Mouse (Mus musculus) limb, embryonic 13.5 days (tissue): ENCODE measurements around the gene Kcnj1. TPM values are rescaled to one million over a fixed set of nuclear protein-coding genes. Genes with fewer than 3 reads are reported as not detected.

ENCODE experiments used
- ATAC-seq: fragments of 200-750 bp; cut with Nextera tagmentation; 2 replicates; pipeline ENCODE4 v1.8.0; 2017; ENCODE audit warnings: low read depth, moderate number of reproducible peaks, moderate TSS enrichment; ENCODE audit not compliant: low FRiP score
- H3K27ac ChIP-seq: fragments of 300-500 bp; sonication (generic); 2 replicates; pipeline ENCODE4 v1.5.1; 2015; ENCODE audit warnings: inconsistent platforms, mild to moderate bottlenecking, moderate library complexity
- H3K27me3 ChIP-seq: fragments of 300-500 bp; sonication (generic); 2 replicates; pipeline ENCODE4 v1.6.1; 2015; ENCODE audit warnings: mild to moderate bottlenecking, inconsistent platforms
- H3K36me3 ChIP-seq: fragments of 300-500 bp; sonication (generic); 2 replicates; pipeline ENCODE4 v1.6.1; 2015; ENCODE audit warnings: inconsistent platforms, mild to moderate bottlenecking, moderate library complexity
- H3K4me1 ChIP-seq: fragments of 300-500 bp; sonication (generic); 2 replicates; pipeline ENCODE4 v1.6.1; 2015; ENCODE audit warnings: inconsistent platforms
- H3K4me2 ChIP-seq: fragments of 300-500 bp; sonication (generic); replicated peaks from 2 replicates; pipeline ENCODE4 v1.6.1; 2015; ENCODE audit warnings: inconsistent platforms, mild to moderate bottlenecking, moderate library complexity
- H3K4me3 ChIP-seq: fragments of 300-500 bp; sonication (generic); 2 replicates; pipeline ENCODE4 v1.5.1; 2015; ENCODE audit warnings: moderate library complexity, mild to moderate bottlenecking, inconsistent platforms
- H3K9ac ChIP-seq: fragments of 300-500 bp; sonication (generic); 2 replicates; pipeline ENCODE4 v1.6.1; 2015; ENCODE audit warnings: mild to moderate bottlenecking, inconsistent platforms
- H3K9me3 ChIP-seq: fragments of 300-500 bp; sonication (generic); 2 replicates; pipeline ENCODE4 v1.6.1; 2016; ENCODE audit warnings: inconsistent platforms
- WGBS: fragments of 180-500 bp; shearing (Covaris S2); methylation state at CpG from one replicate; pipeline ENCODE4 v1.1.7; 2015; 5-methylcytosine and 5-hydroxymethylcytosine counted together
- polyA plus RNA-seq: library from polyadenylated mRNA; unstranded; fragments of >200 nt; fragmentation: Nextera tagmentation; extraction: Ambion mirVana; gene quantifications from 2 replicates; pipeline ENCODE4 v1.2.1, GENCODE M21; 2015

Kcnj1 gene
- polyA plus RNA-seq, 1 experiment from 2014 or later: not detected

GRCm38 (mm10) chr9:32405191-32405925 is 33.1 kb downstream of the Kcnj1 start:
- Histone ChIP-seq H3K4me3 (no peak overlapping the region), H3K4me1 (peaks cover 24% of the 10 kb centered on the region), H3K27ac (no peak overlapping the region), H3K4me2 (no peak overlapping the region), H3K36me3 (no peaks in the 10 kb centered on the region), H3K9ac (no peak overlapping the region), H3K9me3 (no peaks in the 10 kb centered on the region), H3K27me3 (peaks cover 14% of the 10 kb centered on the region)
- WGBS: 35% methylated on average over 11 of the region's 11 CpGs
- ATAC-seq: no peak; the same call in 1 of the 2 replicates

GRCm38 (mm10) chr9:32408730-32409059 is 36.4 kb downstream of the Kcnj1 start:
- Histone ChIP-seq H3K9me3 (no peaks in the 10 kb centered on the region), H3K9ac (peak overlapping the region; percentile 84), H3K4me1 (peaks cover 25% of the 10 kb centered on the region), H3K4me3 (peak overlapping the region; percentile 55), H3K36me3 (no peaks in the 10 kb centered on the region), H3K4me2 (peak overlapping the region; percentile 97), H3K27ac (peak overlapping the region; percentile 87), H3K27me3 (peaks cover 14% of the 10 kb centered on the region)
- ATAC-seq: no peak
- WGBS: 3% methylated on average over 8 of the region's 8 CpGs

DNA sequence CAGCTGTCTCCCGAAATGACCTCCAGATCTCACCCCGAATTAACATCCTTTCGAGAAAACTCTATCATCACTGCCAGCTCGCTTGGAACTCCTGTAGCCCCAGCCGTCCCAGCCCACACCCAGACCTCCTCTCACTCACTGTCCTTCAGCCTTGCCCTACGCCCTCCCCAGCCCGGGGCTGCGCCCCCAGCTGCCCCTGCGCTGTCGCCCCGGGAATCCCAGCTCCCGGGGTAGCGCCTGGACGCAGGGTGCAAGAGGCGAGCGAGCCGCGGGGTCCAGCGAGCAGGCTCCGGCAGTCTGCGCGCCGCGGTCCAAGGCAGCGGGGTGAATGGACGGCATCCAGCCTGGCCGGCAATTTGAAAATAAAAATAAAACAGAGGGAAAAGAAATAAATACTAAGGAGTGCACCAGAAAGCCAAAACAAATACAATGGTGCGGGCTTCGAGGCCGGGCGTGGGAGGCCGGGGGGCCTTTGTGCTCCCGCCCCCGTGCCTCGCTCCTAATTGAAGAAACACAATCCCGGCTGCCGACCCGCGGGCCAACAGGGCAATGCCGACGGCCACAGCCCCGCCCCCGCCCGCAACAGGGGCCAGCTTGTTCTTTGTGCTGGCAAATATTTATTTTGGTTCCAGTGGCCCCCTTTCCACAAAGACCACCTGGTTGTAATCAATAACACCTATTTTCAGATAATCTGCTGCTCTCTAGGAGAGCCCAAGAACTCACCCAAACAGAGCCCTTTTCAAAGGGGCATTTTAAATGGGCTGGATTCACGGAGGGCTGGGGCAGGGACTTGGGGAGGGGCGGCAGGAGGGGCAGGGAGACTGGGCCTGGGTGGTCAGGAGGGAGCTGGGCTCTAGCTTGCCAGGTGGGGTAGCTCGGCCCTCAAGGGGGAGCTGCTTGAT is 37.0 kb downstream of the Kcnj1 start:
- WGBS: under 1% methylated on average over 47 of the region's 47 CpGs
- no peaks in the 10 kb centered on the region for H3K36me3 ChIP-seq
- H3K4me2 ChIP-seq: peak overlapping the region; percentile 97
- H3K4me1 ChIP-seq: peaks cover 25% of the 10 kb centered on the region
- peaks cover 13% of the 10 kb centered on the region for H3K27me3 ChIP-seq
- peak overlapping the region; percentile 55 for H3K4me3 ChIP-seq
- ATAC-seq: peak; percentile 50
- H3K9ac ChIP-seq: peak overlapping the region; percentile 84
- H3K27ac ChIP-seq: peak overlapping the region; percentile 87
- no peaks in the 10 kb centered on the region for H3K9me3 ChIP-seq

GRCm38 (mm10) chr9:32410671-32411070 is 38.4 kb downstream of the Kcnj1 start:
- no peaks in the 10 kb centered on the region for H3K9me3 ChIP-seq
- H3K4me2 ChIP-seq: no peak overlapping the region
- H3K27ac ChIP-seq: no peak overlapping the region
- peaks cover 25% of the 10 kb centered on the region for H3K4me1 ChIP-seq
- no peak overlapping the region for H3K4me3 ChIP-seq
- no peak for ATAC-seq
- H3K9ac ChIP-seq: no peak overlapping the region
- H3K36me3 ChIP-seq: no peaks in the 10 kb centered on the region
- WGBS: 93% methylated on average over 5 of the region's 5 CpGs
- H3K27me3 ChIP-seq: peaks cover 10% of the 10 kb centered on the region

GRCm38 (mm10) chr9:32411507-32411906 is 39.2 kb downstream of the Kcnj1 start:
- WGBS: 87% methylated on average over 5 of the region's 5 CpGs
- Histone ChIP-seq H3K4me3 (no peak overlapping the region), H3K9me3 (no peaks in the 10 kb centered on the region), H3K4me1 (peaks cover 25% of the 10 kb centered on the region), H3K9ac (no peak overlapping the region), H3K4me2 (no peak overlapping the region), H3K27me3 (peaks cover 10% of the 10 kb centered on the region), H3K36me3 (no peaks in the 10 kb centered on the region), H3K27ac (no peak overlapping the region)
- ATAC-seq: no peak

- no peak overlapping the region for H3K27ac ChIP-seq
- no peaks in the 10 kb centered on the region for H3K9me3 ChIP-seq
- H3K9ac ChIP-seq: no peak overlapping the region
- H3K4me1 ChIP-seq: peaks cover 34% of the 10 kb centered on the region
- H3K36me3 ChIP-seq: no peaks in the 10 kb centered on the region
- H3K4me3 ChIP-seq: no peak overlapping the region
- H3K27me3 ChIP-seq: peaks cover 5% of the 10 kb centered on the region; the same call in 1 of the 2 replicates
- no peak for ATAC-seq
- no peak overlapping the region for H3K4me2 ChIP-seq
- WGBS: 62% methylated on average over 10 of the region's 10 CpGs
Measured at GRCm38 (mm10) chr9:32412836-32413580, 40.7 kb downstream of the Kcnj1 start.

DNA sequence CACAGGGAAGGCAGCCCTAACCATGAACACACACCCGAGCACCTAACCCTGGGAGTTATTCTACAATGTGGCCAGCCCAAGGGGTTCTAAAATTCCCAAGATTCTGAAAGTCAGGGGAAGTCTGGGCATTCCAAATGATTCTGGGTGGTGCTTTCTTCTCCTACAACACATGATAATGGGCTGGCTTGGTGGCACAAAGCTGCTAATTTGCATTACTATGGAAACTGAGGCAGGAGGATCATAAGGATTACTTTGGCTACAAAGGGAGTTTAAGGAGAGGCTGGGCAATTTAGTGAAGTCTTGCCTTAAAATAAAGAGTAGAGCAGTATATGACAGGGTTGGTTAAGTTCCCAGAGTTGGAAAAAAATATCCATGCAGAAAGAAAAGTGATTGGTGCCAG is 42.7 kb downstream of the Kcnj1 start:
- Histone ChIP-seq H3K9me3 (no peaks in the 10 kb centered on the region), H3K4me3 (no peak overlapping the region), H3K27me3 (no peaks in the 10 kb centered on the region), H3K4me1 (peaks cover 16% of the 10 kb centered on the region), H3K27ac (no peak overlapping the region), H3K36me3 (peaks cover 8% of the 10 kb centered on the region), H3K4me2 (no peak overlapping the region), H3K9ac (no peak overlapping the region)
- no peak for ATAC-seq
- 60% methylated on average over 1 of the region's 1 CpGs for WGBS

- peaks cover 10% of the 10 kb centered on the region for H3K36me3 ChIP-seq
- no peaks in the 10 kb centered on the region for H3K9me3 ChIP-seq
- no peak for ATAC-seq
- H3K4me2 ChIP-seq: no peak overlapping the region
- WGBS: 94% methylated on average over 3 of the region's 3 CpGs
- H3K27ac ChIP-seq: no peak overlapping the region
- H3K4me3 ChIP-seq: no peak overlapping the region
- H3K4me1 ChIP-seq: peaks cover 12% of the 10 kb centered on the region
- no peaks in the 10 kb centered on the region for H3K27me3 ChIP-seq
- H3K9ac ChIP-seq: no peak overlapping the region
Measured at GRCm38 (mm10) chr9:32415952-32416351, 43.7 kb downstream of the Kcnj1 start.

DNA sequence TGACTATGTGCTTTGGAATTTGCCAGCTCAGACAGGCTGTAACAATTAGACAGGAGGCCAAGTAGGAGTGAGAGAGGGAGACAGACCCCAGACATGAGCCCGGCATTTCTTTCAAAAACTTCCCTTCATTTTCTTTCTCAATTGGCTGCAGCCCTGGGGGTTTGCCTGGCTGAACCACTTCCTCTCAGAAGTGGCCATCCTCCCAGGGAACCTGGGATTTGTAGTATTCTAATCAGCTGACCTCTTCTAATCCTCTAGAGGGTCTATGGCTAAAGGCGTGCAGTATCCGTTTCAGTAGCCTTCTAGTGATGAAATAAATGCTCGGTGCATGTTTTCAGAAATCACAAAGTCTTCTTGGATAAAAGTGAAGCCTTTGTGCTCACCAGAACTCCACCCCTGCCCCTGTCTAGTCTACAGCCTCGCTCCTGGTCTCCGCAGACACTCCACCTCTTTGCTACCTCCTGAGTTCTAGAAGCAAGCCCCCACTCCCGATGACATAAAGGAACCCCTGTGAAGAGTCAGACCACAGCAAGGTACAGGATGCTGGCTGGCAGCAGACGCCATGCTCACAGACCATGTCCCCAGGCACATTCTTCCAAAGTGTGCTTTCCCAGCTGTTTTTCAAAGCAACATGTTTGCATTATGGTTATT is 45.3 kb downstream of the Kcnj1 start:
- peaks cover 20% of the 10 kb centered on the region for H3K36me3 ChIP-seq
- H3K4me1 ChIP-seq: peaks cover 12% of the 10 kb centered on the region
- peak overlapping the region; percentile 69 for H3K27ac ChIP-seq
- H3K9me3 ChIP-seq: no peaks in the 10 kb centered on the region
- ATAC-seq: 0 out of 2 replicates have a peak, but pooled peaks have one; percentile 8
- no peaks in the 10 kb centered on the region for H3K27me3 ChIP-seq
- H3K9ac ChIP-seq: no peak overlapping the region
- WGBS: 32% methylated on average over 8 of the region's 8 CpGs
- 0 out of 2 replicates have a peak overlapping the region, but pooled peaks have one; percentile 14 for H3K4me2 ChIP-seq
- H3K4me3 ChIP-seq: no peak overlapping the region

DNA sequence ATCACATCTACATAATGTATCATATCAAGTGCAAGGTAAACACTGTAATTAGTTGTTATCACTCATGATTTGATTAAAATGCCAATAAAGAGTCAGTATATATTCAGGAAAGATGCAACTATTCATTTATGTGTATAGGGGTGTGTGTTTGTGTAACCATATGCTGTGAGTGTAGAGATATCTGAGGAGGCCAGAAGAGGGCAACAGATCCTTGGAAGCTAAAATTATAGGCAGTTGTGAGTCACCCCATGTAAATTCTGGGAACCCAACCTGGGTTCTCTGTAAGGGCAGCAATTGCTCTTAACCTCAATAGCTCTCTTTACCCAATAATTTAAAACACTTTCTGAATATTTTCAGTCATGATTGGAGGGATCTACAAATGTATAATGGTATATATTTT is 48.4 kb downstream of the Kcnj1 start:
- no peak for ATAC-seq
- Histone ChIP-seq H3K9ac (no peak overlapping the region), H3K4me3 (no peak overlapping the region)

DNA sequence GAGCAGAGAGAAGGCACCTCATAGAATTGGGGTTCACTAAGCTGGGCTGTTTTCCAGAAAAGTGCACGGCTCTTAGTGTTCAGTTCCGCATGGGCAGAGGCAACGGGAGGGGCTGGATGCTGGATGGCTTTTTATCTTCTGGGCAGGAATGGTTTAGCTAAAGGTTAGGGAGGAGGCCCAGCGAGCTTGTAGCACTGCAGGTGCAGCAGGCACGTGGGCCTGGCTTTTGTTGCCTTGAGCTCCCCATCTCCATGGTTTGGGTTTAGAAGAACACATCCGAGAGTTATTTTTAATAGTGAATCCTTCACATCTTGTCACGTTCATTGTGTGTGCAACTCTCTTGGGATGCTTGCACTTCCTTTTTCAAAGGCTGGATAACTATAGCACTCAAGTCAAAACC is 53.0 kb downstream of the Kcnj1 start:
- Histone ChIP-seq H3K4me2 (no peak overlapping the region), H3K36me3 (peaks cover 69% of the 10 kb centered on the region), H3K27me3 (no peaks in the 10 kb centered on the region), H3K9me3 (no peaks in the 10 kb centered on the region), H3K27ac (no peak overlapping the region), H3K4me1 (no peaks in the 10 kb centered on the region), H3K9ac (no peak overlapping the region), H3K4me3 (no peak overlapping the region)
- WGBS: 84% methylated on average over 7 of the region's 7 CpGs
- ATAC-seq: no peak

More for the DNA sequence above, 48.4 kb downstream of the Kcnj1 start:
- Histone ChIP-seq H3K27ac (no peak overlapping the region), H3K36me3 (peaks cover 46% of the 10 kb centered on the region), H3K9me3 (no peaks in the 10 kb centered on the region), H3K4me2 (no peak overlapping the region), H3K27me3 (no peaks in the 10 kb centered on the region), H3K4me1 (peaks cover 12% of the 10 kb centered on the region)
